Mouse (Mus musculus) hindlimb bud, embryonic 11.5 days (tissue): ENCODE measurements around the gene Raet1e.
A peak's percentile ranks its signal among the peaks of the same experiment; 100 is the strongest.
"Not testable (repeated sequence)": the region's sequence is repeated elsewhere in the genome, so short reads cannot be mapped to it uniquely, and the experiment has no call there.

Experiments
- DNase-seq: peaks from one replicate; pipeline ENCODE4 v3.0.0-alpha.2; 2012; ENCODE audit warnings: low read depth, low spot score; ENCODE audit errors: extremely low spot score

Gene Raet1e

GRCm38 (mm10) chr10:22163705-22164583, 5.6 kb downstream of the Raet1e start:
- DNase-seq, result not testable (repeated sequence)

- not testable (repeated sequence) for DNase-seq
Measured at GRCm38 (mm10) chr10:22165328-22166003, 7.1 kb downstream of the Raet1e start.

GRCm38 (mm10) chr10:22166025-22166424, 7.7 kb downstream of the Raet1e start:
- not testable (repeated sequence) for DNase-seq

- DNase-seq, result not testable (repeated sequence)
Measured at GRCm38 (mm10) chr10:22167061-22167460, 8.7 kb downstream of the Raet1e start.

GRCm38 (mm10) chr10:22169116-22169515, 10.7 kb downstream of the Raet1e start:
- DNase-seq, result not testable (repeated sequence)

GRCm38 (mm10) chr10:22172431-22173334, 14.3 kb downstream of the Raet1e start:
- DNase-seq, result not testable (repeated sequence)

GRCm38 (mm10) chr10:22173335-22174189, 15.2 kb downstream of the Raet1e start:
- not testable (repeated sequence) for DNase-seq

- not testable (repeated sequence) for DNase-seq
Measured at GRCm38 (mm10) chr10:22174190-22174487, 15.8 kb downstream of the Raet1e start.

- not testable (repeated sequence) for DNase-seq
Measured at GRCm38 (mm10) chr10:22176515-22176914, 18.1 kb downstream of the Raet1e start.

GRCm38 (mm10) chr10:22191035-22191434, 32.7 kb downstream of the Raet1e start:
- DNase-seq, result not testable (repeated sequence)

- DNase-seq, result not testable (repeated sequence)
Measured at GRCm38 (mm10) chr10:22201352-22201751, 43.0 kb downstream of the Raet1e start.

- not testable (repeated sequence) for DNase-seq
Measured at GRCm38 (mm10) chr10:22202784-22203583, 44.6 kb downstream of the Raet1e start.

GRCm38 (mm10) chr10:22206443-22206842, 48.1 kb downstream of the Raet1e start:
- not testable (repeated sequence) for DNase-seq

GRCm38 (mm10) chr10:22212012-22212696, 53.8 kb downstream of the Raet1e start:
- DNase-seq, result peak; percentile 37

- DNase-seq, result not testable (repeated sequence)
Measured at GRCm38 (mm10) chr10:22223474-22224349, 65.3 kb downstream of the Raet1e start.

- DNase-seq, result no peak
Measured at GRCm38 (mm10) chr10:22265060-22265459, 106.7 kb downstream of the Raet1e start.

- DNase-seq, result not testable (repeated sequence)
Measured at GRCm38 (mm10) chr10:22270879-22271786, 112.8 kb downstream of the Raet1e start.
